Mouse (Mus musculus) right cerebral cortex, postnatal 10 days (tissue): ENCODE measurements around the gene Mthfd2l.

Experiments
- DNase-seq, 2 experiments: peaks; one replicate each; pipeline ENCODE4 v3.0.0; 2021; ENCODE audit warnings: low spot score in 2 of 2

Mthfd2l gene

DNA sequence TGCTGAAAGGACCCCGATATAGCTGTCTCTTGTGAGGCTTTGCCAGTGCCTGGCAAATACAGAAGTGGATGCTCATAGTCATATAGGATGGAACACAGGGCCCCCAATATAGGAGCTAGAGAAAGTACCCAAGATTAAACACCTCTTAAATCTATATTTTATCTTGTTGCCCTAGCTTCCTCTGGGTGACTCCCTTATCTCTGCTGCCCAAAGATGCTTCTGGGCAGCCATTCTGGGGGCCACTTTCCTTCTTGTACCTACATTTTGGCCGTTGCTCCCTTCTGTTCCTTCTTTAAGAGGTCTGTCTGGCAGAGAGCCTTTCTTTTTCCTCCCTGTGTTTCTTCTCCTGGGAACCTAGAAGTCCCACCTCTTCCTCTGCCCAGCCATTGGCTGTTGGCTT, 14.5 kb downstream of the Mthfd2l start:
- no peak for DNase-seq

DNA sequence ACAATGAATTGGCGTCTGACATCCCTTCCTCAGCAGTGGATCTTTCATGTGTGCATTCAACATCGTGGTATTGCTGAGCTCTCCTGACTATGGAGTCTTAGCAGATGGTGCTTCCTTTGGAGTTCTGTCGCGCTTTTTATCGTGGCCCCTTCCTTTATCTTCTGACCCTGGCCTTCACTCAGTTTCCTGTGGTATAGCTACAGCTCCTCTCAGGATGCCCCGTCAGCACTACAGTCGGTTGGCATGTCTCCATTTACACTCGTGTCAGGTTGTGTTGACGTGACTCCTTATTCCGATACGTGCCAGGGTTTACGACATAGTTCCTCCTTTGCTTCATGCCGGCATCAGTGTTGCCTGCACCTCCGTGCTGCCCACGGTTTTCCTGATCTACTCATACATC, 18.6 kb downstream of the Mthfd2l start:
- DNase-seq, result no peak

DNA sequence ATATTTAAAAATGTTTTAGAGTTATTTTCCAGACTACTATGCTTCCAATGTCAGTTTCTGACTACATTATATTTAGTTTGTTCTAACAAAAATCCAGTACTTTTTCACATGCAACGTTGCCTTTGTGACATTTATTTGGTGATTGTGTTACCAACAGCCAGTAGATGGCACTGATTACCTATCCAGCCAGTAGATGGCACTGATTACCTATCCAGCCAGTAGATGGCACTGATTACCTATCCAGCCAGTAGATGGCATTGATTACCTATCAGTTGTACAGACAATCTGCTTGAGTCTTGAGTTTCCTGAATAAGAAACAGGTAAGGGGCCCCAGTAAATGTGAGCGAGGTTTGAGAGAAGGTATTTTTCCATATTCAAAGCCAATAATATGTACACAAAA, 20.6 kb downstream of the Mthfd2l start:
- DNase-seq, result peak; percentile 75 to 82

DNA sequence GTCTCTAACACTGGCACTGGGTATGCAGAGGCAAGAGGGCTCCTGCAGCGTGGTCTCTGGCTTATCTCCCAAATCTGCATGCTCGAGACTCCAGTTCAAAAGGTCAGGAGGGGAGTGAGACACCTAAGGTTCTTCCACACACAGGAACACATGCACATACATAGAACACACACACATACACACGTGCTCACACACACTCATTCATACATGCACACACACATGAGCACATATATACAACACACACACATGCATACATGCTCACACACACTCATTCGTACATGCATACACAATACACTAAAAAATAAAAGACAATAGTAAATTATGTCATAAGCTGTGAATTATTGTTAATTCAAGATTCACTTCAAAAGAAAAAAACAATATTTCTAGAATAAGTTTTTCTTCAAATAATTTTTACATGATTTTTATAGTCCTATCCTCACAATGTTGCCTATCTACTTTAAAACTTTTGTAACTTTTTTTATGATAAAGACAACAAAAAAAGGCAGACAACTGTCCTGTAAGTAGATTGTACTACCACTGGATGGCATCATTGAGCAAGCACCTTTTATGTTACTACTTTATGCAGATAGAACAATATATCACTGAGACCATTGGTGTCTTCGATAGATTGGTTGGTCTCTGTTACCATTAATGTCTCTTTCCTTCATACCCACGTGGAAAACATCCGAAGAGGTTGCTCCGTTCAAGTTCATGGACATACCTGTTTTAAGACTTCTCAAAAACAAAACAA, 22.0 kb downstream of the Mthfd2l start:
- no peak for DNase-seq

DNA sequence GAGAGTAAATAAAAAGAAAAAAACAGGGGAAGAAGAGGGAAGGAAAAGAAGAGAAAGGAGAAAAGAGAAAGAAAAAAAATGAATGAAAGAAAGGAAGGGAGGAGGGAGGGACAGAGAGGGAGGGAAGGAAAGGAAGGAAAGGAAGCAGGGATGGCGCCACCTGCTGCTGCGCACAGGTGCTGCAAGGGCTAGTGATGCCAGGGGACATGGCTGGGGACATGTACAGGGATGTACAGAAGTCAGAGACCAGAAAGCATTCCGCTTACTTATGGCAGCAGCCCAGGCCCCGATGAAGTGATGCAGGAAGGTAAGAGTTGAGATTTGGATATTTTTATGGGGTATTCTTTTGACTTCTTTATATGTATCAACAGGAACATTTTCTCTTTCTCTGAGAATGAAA, 33.4 kb downstream of the Mthfd2l start:
- DNase-seq, result no peak

DNA sequence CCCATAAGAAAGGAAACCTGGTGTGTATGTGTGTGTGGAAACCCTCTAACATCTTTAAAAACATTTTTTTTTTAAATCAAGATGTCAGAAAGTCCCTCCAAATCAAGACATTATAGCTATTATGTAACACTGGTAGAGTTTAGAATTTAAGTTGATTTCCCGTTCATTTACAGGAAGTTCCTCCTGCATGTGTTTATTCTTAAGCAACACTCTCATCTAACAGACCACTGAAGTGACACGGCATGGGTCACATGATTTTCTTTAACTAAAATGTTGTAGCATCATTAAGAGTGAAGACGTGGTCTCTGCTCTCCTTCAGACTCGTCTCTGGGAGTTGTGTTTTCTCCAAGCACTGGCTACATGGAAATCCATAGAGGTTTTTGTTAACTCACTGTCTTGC, 33.8 kb downstream of the Mthfd2l start:
- no peak for DNase-seq

DNA sequence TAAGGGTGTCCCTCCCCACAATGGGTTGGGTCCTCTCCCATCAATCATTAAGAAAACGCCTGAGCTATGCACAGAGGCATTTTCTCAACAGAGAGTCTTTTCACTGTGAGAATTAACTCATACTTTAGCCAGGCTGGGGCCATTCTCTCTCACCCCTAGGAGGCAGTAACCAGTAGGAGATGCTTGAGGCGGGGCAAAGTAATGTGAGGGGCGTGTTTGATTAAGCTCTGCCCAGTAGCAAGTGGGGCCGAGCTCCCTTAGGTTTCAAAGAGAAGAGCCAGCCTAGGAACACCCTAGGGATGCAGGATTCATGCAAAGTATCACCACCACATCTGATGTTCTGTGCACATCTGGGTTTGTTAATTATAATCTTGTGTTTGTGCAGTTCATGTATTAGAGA, 34.5 kb downstream of the Mthfd2l start:
- DNase-seq, result no peak

DNA sequence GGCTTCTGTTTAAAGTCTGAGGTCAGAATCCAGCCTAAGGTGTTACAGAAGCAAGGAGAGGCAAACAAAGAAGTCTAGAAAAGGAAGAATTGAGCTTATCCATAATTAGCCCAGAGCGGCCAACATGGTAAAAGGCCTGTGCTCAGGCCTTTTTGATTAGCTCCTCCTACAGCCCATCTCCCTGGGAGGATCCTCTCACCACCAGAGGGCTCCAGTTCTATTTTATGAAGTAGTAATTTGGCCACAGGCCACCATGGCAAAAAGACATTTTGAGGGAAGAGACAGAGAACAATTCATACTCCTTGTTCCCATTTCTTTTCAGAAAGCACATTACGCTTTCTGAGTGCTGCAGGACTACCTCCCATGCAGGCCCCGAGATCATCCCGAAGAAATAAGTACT, 46.3 kb downstream of the Mthfd2l start:
- peak; percentile 61 to 73 for DNase-seq

DNA sequence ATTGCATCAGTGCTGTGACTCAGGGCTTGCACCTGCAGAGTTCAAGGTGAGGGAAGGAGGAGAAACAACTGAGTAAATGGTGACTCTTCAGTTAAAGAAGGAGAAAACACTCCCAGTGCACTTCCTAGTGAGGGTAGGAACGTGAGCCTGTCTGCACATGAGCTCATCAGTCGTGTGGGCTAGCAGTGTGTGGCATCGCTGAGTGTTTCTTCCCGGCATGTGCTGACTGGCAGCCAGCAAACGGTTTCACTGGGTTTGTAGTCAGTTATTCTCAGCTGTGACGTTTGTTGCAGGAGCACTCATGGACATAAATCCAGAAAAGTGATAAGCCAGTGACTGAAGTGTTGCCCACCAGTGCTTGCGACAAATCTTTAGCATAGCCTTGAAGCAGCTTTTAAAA, 49.4 kb downstream of the Mthfd2l start:
- peak in 1 of 2 experiments; percentile 29 for DNase-seq

DNA sequence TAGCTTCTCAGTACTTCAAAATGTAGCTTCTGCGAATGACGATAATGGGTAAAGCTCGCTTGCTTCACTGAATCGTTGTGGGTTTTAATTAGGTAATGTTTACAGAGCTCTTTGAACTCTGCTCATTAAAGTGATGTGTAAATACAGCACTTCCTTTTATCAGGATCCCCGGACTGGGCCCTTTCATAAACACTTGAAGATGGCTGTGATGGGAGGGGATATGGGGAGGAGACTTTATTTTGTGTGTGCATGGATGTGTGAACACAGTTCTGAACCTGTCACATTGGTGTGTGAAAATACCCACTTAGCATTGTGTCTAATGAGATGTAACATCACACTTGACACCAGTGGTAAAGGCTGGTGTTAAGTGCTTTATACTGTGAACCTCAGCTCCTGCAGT, 56.7 kb downstream of the Mthfd2l start:
- DNase-seq, result no peak

DNA sequence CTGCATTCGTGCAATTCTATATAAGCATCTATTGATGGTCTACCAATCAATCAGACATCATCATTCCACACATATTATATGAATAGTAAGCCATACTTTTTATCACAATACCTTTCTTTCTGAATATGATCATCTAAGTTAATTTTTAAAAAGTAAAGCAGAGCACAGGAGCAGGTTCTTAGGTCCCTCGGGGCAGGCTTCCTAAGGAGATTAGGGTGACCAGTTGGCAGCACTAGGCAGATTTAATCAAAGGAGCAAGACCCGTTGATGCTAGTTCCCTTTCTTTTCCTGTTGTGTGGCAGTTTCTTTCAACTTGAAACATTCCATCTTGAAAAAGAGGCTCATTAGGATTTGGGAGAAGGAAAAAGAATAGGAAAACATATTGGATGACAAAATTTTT, 57.2 kb downstream of the Mthfd2l start:
- DNase-seq, result no peak

DNA sequence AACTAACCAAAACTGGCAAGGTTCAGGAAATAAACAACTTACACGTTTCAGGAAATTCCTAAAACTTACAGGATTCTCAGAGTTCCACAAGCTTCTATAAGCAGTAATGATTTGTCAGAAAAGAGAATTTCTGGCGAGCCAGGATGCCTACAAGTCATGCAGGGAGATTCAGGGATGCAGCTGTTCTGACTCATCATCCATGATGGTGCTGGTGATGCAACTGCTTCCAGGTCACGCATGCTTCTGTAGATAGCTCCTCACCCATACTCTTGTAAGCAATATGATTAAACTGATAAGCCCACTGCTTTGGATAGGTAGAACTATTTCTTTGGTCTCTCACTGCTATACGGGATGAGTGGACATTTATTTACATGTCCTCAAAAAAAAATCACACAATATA, 57.7 kb downstream of the Mthfd2l start:
- no peak for DNase-seq

DNA sequence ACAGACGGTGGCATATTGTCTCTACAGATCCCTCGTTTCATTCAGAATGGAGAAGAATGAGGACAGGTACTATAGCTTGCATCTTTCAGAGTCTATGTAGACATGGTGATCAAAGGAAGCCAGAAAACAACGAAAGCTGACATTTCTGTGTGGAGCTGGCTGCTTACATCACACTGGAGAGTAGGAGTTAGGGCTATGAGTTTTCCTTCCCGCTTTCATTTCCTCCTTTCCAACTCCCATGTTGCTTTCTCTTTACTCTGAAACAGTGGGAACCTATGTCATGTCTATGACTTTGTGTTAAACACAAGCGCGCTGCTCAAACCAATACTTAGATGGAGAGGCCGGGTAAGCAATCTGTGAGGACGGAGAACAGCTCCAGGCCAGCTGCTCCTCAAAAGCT, 69.0 kb downstream of the Mthfd2l start:
- no peak for DNase-seq

DNA sequence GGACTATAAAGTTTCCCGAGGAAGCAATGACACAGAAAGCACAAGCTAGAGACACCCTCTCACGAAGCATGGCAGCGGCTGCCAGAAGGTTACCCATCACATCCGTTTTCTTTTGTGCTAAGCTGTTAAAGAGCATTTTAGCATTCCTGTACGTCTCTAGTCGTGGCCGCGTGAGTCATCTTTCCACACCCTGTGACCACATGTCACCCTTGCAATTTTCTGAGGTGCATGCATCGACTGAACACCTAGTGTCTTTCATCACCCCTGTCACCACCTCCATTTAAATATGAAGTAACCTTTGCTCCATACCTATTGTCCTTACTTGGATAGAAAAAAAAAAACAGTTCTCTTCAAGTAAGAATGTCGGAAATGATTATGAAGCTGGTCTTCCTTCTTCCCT, 84.3 kb downstream of the Mthfd2l start:
- no peak for DNase-seq

DNA sequence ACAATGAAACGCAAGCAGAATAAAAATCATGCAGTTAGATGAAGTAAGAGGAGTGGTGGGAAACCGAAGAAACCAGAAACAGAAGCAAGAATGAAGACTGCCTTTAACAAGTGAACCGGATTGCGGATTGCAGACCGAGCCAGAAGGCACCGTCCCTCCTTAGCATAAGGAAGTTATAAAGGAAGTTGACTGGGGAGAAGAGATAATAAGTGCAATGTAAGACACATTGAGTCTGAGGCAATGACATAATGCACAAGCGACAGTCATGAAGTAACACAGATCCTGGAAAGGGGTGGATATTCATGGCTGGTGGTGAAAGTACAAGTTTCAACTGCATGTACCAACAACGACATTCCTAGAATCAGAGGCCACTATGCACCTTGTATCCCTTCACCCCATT, 92.2 kb downstream of the Mthfd2l start:
- DNase-seq, result no peak

DNA sequence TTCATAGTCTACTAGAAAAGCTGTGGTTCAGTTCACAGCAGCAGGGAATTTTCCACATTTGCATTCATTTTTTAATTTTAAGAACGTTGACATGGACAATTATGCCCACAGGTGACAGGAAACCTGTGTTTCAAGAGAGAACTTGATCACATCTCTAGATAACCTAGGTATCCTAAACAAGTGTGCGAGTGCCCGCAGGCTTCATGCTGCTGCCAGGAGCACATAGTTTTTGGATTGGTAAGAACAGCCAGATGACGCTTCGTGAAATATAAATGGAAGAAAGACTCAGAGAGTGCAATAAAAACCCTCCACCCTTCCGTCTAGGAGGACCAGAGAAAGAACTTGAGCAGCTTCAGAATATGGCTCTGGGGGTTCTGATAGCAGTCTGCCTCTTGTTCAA, 96.2 kb downstream of the Mthfd2l start, which contains the start of gene Epgn:
TSS of gene Epgn (plus strand) at position 301 of the 400 bp plus-strand sequence.
- no peak for DNase-seq

DNA sequence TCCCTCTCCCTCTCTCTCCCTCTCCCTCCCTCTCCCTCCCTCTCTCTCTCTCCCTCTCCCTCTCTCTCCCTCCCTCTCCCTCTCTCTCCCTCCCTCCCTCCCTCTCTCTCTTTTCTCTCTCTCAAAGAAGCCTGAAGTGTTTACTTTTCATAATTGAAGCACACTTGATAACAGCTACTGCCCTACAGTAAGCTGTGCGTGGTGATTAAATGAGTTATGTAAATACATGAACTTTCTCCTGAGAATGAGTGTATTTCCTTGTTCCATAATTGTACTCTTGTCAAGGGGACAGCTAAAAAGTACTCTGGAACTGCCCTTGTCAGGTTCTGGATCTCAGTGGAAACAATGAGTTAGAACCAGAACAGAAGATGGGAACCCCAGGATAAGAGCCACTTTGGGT, 96.9 kb downstream of the Mthfd2l start:
- DNase-seq, result no peak

DNA sequence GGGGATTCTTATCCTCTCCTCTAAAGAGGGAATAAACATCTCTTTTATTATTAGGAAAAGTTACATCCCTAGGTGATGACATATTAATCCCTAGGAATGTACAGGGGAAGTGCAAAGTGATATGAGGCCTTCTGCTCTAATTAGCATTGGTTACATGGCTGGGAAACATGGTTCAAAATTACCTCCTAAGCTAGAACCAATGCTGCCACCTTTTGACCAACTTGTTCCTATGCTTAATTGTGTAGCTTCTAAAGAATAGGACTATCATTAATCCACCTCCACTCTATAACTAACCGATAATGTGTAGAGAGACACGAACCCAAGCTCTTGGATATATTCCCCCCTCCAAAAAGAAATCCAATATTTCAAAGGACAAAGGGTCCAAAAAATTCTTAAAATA, 99.7 kb downstream of the Mthfd2l start:
- DNase-seq, result no peak

DNA sequence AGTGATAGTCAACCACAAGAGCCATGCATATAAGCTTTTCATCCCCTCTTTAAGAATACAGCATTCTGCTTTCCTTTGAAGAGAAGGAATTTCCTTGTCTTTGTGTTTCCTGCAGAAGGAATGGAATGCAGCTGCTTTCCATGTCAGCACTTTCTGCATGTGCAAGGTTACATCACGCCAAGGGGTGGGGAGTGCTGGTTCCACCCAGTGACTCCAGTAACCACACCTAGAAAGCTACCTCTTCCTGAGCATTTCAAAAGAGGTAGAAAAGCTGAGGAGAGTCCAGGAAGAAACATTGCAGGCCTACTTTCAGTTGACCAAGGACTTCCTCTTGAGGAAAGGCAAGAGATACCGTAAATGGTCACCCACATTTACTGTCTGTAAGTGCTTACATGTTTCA, 104.4 kb downstream of the Mthfd2l start:
- no peak for DNase-seq

DNA sequence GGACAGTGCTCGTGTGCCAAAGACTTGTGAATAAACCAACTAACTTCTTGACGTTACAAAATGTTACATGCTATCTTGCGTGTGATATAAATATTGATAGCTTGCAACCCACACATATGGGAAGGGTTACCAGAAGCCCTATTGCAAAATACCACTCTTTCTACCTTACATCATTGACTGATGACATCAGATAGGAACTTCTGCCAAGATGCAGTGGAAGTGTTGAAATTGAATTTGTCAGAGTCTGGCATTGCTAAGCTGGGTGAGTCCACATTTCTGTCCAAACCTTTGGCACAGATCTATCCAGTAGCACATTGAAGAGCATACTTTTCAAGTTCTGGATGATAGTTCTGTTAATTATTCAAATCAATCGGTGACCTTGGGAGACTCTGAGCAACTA, 105.7 kb downstream of the Mthfd2l start:
- DNase-seq, result no peak

DNA sequence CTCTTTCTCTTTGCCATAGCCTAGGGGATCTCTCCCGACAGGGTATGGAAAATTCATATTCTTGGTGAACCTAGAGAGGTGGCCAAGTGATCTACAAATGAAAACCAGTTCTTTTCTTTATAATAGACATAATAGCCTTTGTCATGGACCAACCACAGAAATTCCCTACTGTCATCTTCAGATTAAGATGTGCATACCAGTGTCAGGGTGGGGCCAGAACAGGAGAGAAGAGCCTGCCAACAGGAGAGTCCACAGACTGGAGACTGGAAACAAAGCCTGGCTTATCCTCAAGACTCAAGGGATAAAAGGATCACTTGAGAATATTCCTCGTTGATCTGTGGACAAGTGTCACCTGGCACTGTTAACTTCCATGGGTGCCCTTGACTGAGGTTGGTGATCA, 106.8 kb downstream of the Mthfd2l start:
- no peak for DNase-seq

DNA sequence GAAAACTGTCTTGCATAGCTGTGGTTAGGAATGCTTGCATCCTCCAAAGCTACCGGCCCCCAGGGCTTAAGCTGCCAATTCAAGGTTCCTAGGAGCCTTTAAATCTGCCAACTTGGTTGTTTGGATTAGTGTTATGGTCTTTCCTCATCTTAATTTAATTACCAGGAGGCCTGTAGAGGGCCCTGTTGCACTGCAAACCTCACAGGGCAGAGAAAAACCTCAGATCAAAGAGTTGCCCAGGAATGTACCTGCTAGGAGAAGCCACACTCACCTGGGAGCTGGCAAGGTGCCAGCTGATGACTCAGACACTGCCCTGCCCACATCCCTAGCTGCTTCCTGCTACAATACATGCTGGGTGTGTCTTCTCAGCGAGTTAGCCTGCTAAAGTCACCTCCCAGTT, 107.6 kb downstream of the Mthfd2l start:
- DNase-seq, result peak; percentile 21 to 24

DNA sequence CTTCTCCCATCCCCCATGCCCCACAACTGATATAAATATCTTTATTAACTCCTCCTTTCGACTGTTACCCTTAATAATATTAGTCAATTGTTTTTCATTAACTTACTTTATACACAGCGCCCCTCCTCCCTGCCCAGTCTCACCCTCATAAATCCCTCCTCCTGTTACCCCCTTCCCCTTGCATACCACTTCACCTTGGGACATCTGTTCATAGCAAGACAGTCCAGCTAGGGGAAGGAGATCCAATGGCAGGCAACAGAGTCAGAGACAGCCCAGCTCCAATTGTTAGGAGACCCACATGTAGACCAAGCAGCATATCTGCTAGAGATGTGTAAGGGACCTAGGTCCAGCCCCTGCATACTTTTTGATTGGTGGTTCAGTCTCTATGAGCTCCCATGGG, 108.0 kb downstream of the Mthfd2l start:
- DNase-seq, result no peak

DNA sequence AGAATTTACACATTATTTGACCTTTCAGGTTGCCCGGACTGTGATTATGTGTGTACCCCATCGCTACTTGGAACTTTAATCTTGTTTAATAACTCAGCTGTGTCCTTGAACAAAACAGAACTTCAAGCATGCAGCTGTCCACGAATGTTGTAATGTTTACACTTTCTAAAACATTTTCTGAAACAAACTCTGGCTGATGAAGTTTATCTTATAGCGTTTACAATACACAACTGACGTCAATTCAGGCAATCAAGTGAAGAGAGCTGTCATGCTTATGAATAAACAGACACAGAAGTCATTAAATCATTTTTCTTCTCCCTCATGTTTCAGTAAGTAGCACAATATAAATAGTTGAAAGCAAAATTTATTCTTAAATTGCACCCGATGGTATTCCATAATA, 117.1 kb downstream of the Mthfd2l start:
- no peak for DNase-seq
